Mouse (Mus musculus): ENCODE results near the gene Lsamp. TPM values are rescaled to one million over a fixed set of nuclear protein-coding genes. Genes with fewer than 3 reads are reported as not detected.
"Not testable (repeated sequence)": the region's sequence is repeated elsewhere in the genome, so short reads cannot be mapped to it uniquely, and the experiment has no call there.

The Lsamp gene
- total RNA-seq, 2 experiments from 2014 or later, result 0.78 to 0.82 TPM

DNA sequence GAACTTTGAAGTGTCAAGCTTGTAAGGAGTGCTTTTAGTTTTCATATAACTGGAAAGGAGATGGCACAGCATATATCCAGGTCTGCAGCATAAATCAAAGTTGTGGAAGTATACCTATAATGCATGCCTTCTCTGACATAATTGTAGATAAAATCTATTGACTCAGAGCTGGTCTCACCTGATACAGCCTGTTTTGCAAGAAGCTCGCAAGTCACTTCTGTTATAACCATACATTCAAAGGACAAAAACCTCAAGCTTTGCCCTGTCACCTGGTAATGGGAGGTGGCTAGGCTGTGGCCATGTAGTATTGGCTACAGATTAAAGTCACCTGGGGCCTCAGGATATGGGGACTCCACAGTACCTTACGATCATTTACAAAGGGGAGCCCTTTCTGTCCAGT, 507.4 kb downstream of the Lsamp start:
- no peak for DNase-seq (ENCODE audit: low spot score)

DNA sequence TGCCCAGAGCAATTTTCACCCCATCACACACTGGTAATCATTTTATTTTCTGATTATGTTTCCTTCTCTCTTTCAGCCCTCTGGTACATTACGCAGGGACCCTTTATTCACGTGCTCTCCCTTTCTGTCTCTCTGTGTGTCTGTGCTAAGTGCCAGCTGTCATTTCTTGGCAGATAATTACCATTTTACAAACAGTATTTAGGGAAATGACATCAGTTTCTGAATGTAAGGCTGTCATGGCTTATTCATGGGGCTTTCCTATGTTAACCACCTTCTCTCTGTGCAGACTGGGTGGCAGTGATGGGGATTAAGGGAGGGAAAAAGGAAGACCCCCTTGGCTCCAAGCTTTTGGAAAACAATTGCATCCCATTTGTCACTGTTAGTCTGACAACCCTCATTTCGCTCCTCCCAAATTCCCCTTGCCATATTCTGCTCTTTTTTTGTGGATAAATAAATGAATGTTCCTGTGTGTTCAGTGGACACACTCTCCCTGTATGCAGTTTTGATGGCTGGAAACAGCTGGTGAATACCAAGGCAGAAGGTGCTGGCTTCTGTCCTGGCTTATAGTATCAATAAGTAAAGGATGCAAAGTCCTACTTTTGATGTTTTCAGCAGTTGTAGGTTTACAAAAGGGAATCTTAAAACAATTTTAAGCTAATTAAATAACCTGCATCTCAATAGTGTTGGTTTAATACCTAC, 520.2 kb downstream of the Lsamp start:
- DNase-seq (ENCODE audit: low spot score), result no peak

DNA sequence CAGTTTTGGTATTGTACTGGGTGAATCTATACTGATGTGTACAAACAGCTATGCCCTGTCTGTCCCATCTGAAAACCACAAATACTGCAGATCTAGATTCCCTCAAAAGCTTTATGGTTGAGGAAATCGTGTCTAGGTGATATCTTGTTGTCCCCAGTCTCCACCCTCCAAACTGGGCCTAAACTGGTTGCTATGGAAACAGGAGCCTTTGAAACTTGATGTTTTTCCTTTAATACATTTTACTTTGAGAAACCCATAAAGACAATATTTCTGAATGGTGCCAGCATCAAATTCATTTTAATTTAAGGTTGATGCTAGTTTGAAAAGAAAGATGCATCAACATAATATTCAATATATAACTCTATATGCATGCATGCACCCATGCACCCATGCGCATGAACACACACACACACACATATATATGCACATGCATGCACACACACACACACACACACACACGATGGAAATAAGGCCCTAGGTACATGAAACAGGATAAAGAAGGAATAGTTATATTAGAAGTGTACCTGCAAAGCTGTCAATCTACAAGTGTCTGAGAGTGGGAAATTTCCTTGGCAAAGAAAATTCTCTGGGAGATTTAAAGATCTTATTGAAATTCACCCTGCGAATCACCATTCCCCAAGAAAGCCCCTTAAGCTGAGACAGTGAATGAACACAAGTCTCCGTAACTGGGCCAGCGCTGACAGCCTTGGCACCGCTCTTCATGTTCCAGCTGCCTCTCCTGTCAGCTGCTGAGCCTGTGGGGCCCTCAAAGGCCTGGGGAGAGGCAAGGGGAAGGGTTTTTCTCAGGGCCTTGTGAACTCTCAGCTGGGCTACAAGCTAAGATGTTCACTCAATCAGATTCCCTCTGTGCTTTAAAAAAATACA, 525.2 kb downstream of the Lsamp start:
- DNase-seq (ENCODE audit: low spot score), result no peak

DNA sequence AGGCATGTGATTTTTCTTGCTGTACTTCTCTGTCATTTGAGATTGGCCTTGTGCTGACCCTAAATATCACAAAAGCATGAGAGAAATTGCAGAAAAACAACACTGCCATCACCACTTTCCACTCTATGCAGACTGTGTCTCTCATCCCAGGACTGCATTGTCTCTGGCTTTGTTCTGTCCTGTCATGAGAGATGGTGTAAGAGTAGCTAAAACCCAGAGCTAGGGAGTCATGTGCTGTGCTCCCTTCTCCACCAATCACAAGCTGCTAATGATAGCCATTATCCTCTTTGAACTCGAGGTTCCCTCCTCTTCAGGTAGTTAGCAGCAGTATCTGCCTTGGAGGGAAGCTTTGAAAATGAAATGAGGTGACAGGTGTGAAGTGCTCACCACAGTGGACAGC, 552.6 kb downstream of the Lsamp start:
- no peak for DNase-seq (ENCODE audit: low spot score)

DNA sequence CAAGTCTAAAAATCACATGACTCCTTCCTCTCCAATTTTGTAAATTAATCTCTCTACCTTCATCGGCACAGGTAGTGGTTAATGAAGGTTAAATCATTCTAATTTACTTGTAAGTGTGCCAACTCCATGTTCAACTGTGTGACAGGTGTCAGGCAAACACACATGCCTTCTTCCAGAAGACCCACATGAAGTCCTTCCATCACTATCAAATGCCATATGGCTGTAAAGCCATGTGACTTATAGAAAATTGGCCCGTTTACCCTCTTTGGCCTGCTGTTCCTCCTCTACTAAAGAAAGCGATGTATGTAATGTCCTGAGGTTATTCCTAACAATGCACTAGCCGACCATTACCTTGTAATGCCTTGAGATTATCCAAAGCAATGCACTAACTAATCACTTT, 565.5 kb downstream of the Lsamp start:
- DNase-seq (ENCODE audit: low spot score), result no peak

DNA sequence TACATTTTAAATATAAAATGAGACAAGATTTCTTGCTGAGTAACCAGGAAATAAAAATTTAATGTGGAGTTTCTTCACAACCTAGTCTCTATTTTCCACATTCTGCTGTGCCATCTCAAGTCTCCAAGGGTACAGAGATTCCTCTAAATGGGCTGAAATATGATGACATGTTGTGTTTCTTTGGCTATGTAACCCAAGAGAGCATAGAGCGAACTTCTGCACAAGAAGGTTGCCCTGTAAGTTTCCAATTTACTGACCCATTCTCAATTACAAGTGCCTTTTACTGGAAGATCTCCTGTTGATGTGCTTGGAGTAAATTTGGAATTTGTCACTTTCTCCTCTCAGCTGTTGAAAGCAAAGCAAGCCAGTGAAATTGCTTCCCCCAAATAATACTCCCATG, 571.4 kb downstream of the Lsamp start:
- DNase-seq (ENCODE audit: low spot score), result no peak

DNA sequence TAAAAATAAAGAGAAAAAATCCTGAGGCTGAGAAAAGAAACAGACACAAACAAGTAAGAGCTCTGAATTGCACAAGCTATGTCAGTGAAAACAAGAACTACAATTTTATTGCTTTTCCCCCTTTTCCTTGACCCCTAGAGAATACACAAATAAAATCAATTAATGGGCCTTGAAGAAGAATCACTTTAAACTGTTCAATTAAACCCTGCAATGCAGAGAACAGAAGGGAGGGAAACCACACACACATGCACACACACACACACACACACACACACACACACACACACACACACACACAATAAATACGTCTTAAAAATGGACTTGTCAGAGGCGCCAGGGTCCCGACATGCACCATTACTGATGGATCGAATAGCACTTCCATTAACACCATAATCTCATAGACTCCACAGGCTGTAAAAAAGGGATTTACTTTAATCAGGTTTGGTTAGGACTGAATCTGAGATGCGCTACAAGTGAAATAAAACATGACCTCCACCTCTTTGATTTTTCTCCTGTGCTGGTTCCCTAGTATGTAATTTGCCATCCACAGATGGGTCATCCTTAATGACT, 573.6 kb downstream of the Lsamp start:
- no peak for DNase-seq (ENCODE audit: low spot score)

DNA sequence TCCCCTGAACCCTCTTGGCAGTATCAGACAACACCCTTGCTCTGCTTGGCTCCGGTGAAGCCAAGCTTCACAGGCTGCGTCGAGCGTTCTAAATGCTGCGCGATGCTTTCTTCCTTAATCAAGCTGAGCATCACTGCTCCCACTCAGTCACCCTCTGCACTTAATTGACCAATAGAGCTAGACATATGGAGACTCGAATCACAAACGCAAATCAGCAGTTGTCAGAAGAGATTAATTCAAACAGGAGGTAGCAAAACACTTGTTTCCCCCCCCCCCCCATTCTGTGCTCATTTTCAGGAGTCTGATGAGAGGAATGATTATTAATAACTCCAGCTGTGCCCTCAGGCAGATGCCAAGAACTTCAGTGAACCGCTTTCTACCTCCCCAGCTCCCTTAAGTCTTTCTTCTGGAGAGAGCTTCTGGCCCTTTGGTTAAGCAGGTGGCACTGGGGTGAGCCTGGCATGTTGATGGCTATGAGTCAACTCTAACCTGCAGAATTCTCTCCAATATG, 583.3 kb downstream of the Lsamp start:
- DNase-seq (ENCODE audit: low spot score), result no peak

DNA sequence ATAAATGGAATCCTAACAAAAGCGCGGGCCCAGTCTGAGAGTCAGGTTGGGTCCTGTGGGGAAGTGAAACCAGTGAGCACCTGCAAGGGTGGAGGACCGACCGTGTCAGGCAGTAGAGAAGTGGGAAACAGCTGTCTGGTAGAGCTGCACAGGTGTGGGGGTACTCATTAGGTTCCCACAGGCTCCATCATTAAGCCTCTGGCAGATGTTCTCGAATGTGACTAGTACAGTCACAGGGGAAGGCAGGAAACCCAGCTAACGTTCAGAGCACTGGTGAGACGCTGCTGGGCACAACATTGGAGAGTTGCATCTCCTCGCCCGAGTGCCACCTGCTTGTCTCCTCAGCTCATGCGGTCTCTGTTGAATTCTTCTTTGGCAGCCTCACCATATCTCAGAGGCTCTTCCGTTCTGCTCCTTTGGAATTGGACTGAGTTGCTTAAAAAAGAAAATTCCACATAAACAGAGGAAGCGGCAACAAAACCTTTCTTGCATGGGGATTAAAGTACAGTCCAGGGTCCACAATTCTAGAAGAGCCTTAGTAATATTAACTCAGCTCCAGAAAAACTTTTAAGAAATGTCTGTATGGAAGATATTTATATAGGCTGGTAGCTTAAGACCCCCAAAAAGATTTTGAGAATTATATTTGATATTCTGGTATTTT, 588.1 kb downstream of the Lsamp start:
- no peak for DNase-seq (ENCODE audit: low spot score)

DNA sequence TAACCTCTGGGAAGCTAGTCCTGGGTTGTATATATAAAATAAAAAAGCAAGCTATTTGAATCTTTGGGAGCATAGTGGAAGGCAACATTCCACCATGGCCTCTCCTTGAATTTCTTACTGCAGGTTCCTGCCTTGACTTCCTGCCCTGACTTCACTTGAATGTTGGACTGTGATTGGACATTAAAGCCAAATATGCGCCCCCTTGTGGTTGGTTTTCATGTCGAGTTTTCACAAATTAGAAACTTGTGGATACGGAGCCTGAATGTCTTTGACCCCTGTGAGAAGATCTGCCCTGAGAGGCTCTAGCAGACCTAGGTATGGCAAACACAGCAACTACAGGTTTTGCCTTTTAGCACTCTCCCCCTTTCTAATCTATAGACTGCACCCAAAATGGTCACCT, 597.9 kb downstream of the Lsamp start:
- DNase-seq (ENCODE audit: low spot score), result no peak

DNA sequence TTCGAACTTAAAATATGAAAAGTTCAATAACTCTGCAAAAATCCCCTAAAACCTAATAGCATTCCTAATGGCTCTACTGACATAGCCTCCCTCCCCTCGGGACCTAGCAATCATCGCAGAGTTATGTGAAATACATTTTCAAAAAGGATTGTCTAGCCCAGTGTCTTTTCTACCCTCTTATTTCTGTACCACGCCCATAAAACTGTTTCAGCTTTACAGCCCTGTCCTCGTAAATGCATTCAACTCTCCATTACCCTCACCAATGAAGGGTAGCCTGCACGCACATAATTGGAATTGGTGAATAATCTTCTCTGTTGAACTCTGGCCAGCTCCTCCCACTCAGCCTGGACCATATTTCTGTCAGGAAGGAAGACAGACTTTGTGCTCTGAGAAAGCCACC, 609.0 kb downstream of the Lsamp start:
- DNase-seq (ENCODE audit: low spot score), result no peak

DNA sequence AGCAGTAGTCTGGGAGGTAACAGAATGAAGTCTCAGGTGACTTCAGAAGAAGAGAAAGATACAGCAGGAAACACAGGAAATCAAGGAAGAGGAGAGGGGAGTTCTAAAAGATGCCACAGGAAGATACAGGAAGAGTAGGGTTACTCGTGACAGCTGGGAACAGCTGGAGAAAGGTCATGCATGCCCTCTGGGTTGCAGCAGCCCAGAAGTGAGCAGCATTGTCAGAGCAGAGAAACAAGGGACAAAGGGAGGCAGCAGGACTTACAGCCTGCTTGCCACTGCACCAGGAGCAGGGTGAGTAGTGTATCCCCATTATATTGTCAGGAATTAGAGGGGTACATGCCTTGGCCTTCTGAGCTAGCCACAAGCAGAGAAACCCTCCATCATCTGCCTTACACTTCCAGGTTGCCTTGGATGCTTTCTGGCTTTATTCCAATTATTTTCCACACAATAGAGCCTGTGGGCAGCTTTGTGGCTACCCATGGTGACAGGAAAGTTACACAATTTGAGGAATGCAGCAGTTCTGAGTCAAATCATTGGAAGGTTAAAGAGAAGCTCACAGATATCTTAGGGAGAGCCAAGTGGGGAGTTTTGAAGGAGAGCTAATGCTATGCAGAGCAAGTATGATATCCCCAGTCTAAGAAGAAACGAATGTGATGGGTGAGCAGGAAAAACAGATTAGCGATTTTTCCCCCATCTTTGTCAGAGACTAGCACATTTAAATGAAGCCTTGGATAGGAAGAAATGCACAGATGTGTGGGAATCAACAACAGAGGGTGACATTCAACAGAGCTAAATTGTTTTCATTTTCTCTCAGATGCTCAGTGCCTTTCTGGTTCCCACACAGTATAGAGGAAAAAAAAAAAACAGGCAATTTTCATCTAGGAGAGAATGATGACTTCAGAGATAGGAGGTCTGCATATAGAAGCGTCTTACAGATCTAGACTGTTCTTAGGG, 617.5 kb downstream of the Lsamp start:
- DNase-seq (ENCODE audit: low spot score), result no peak

DNA sequence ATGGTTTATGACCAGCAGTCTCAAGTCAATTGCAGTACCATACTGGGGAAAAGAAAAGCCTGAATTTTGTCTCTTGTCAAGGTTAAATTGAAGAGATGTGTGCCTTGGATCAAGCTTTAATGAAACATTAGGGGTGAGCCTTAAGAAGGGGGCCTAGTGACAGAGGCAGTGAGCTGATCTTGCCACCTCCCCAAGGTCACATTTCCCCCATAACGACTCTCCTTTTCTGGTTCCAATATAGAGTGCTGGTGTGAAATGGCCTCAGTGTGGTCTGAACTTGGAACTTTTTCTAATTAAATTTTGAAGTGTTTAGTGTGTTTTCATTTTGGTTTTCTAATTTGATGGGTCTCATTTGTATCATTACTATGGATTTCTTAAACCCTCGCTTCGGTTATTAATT, 623.3 kb downstream of the Lsamp start:
- no peak for DNase-seq (ENCODE audit: low spot score)

DNA sequence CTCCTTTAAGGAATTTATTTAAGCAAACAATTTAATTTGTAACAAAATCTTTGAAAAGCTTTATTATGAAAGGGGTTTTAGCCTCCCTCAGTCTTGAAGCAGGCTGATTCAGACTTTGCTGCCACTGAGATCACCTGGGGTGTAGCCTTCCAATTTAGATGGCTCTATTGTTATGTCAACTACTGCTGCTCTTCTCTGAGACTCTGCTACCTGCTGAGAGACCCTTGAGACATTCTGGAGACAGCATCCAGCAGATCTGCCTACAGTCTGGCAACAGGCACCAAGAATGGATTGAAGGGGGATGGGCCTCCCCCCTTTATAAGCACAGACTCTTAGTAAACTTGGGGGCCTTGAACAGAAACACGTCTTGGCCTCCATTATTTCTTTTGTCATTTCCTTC, 632.5 kb downstream of the Lsamp start:
- not testable (repeated sequence) for DNase-seq (ENCODE audit: low spot score)

DNA sequence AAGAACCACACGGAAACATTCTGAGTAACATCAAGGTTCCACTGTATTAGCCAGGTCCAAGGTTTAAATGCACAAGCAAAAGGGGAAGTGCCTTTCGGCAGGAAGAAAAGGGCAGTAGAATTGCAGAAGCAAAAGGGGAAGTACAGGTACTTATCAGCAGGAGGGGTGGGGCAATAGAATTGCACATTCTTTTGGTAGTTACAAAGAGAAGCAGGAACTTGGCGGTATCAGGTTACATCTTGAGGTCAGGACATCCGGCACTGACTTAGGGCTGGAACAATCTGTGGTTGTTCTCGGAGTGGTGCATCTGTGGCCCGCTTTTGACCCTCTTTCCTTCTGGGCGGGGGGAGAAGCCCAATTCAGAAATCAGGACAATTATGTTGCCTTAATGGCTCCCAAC, 636.9 kb downstream of the Lsamp start:
- DNase-seq (ENCODE audit: low spot score), result not testable (repeated sequence)

DNA sequence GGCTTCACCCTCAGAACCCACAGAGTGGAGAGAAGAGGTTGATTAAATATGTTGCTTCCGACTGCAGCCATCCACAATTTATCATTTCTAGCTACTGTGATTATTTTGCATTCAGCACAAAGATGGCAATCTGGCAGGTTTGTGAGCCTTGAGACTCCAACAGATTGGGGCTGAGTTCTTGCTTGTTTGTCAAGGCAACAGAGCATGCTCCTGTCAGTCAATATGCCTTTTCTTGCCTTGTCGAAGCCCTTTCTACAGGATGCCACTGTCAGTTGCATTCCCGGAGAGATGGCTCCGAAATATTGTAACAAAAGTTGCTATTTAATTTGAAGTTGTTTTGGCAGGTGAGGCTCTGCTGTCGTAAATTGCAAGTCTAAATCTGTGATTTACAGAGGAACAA, 643.0 kb downstream of the Lsamp start:
- no peak for DNase-seq (ENCODE audit: low spot score)

DNA sequence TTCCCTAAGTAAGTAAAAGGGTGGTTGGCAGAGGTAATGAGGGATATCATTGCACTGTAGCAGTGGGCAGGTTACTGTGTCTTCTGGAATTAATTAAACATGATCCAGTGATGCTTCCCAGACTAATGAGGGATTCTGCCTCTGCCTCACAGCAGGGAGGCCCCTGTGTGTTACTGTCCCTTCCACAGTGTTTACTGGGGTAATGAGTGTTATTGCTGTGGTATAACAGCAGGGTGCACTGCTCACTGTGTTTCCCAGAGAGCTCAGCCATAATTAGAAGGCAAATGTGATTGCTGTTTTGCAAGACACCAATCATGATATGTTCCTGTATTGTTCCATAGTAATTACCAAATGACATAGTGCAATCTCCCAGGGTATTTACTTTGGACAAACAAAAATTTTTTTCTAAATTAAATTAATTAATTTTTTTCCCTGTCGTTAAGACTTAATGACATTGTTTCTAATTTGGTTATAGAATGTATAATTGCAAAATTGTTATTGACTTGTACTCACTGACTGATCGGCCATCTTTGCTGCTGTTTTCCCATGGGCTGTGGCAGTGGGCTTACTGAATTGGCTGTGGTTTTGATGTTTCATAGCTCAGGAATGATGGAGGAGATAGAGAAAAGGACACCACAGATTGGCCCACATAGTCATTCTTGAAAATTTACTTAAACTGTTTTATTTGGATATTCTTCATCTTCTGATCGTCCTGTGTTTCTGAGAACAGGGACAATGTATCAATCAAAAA, 655.6 kb downstream of the Lsamp start:
- DNase-seq (ENCODE audit: low spot score), result no peak

DNA sequence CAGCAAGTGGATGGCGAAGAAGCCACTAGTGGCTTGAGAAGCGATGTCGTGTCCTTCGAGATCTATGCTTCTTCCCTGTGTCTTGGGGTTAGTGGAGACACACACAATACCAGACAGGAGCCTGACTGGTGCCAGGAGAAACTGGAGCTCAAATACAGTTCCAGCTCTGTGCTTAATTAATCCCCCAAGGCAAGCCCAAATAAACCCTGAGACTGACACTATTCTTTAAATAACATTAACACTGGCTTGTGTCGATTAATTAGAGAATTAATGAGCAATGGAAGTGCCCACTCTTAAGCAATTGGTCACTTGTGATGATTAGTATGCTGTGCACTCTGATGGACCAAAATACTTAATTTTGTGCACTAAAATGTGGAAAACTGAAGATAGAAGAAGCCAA, 668.6 kb downstream of the Lsamp start:
- DNase-seq (ENCODE audit: low spot score), result no peak

DNA sequence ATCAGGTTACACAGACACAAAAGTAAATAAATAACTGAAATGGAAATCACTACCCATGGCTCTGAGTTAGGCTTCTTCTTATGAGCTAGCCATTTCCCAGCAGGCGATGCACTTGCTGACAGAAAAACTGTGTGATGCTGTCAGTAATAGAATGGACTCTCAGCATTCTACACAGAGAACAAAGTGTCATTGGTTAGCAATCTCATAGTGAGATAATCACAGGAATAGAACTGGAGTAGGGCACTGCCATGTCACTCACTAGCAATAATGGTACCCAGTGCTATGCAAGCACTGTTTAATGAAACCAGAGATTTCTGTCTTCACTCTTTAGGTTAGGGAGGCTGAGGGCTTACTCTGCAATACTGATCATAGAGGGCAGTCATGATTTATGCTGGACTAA, 669.3 kb downstream of the Lsamp start:
- DNase-seq (ENCODE audit: low spot score), result no peak

DNA sequence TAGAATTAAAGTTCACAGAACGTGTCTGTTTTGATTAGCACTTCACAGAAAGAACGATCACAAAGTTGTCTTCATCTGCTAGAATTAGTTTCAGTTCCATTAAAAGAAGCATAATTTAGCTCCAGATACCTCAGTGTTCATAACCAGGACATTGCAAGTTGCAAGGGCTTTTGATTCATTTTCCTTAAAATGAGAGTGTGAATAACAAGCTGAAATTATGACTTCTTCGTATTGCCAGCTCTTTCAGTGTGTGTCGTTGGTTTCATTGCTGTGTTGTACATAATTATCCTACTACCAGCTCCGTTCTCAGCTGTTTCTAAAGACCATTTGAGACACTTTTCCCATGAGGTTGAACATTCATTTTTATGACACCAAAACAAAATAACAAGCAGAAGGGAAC, 672.2 kb downstream of the Lsamp start:
- DNase-seq (ENCODE audit: low spot score), result no peak

All from gastrocnemius, adult 18-20 months (tissue).